Mouse (Mus musculus) erythroblast, embryonic 14.5 days (primary cell): Measurements from ENCODE around the gene Picalm.

Experiments
- GATA1 ChIP-seq: IDR thresholded peaks from 2 replicates; pipeline ENCODE4 v1.6.1; 2012; ENCODE audit warnings: low read length, inconsistent platforms, mixed read lengths
- TAL1 ChIP-seq: IDR thresholded peaks from 3 replicates; pipeline ENCODE4 v1.6.1; 2012; ENCODE audit warnings: low read length, inconsistent platforms, mixed read lengths

- no peak for TF ChIP-seq GATA1
- no peak for TF ChIP-seq TAL1
These were observed 113.6 kb downstream of the Picalm start for GRCm38 (mm10) chr7:90243643-90244042.
